Mouse (Mus musculus) left cerebral cortex, adult 2 months (tissue): ENCODE results near the gene Tesk1. TPM values are rescaled to one million over a fixed set of nuclear protein-coding genes. Genes with fewer than 3 reads are reported as not detected.

Experiments used
- DNase-seq, 2 experiments: peaks; one replicate each; pipeline ENCODE4 v3.0.0; 2021 to 2022; ENCODE audit warnings: low spot score in 2 of 2, mixed read lengths in 1 of 2; ENCODE audit errors: extremely low spot score in 1 of 2
- H3K27ac ChIP-seq: fragments of 200-600 bp; 2 replicates; pipeline ENCODE4 v1.8.1; 2022
- H3K4me3 ChIP-seq: fragments of 200-600 bp; 2 replicates; pipeline ENCODE4 v1.8.1; 2022
- CTCF ChIP-seq: fragments of 200-600 bp; IDR thresholded peaks from 2 replicates; pipeline ENCODE4 v1.8.1; 2022; ENCODE audit warnings: antibody characterized with exemption, mild to moderate bottlenecking, moderate library complexity
- intact Hi-C: fragments of 180-260 bp; cut with DNase I; formaldehyde crosslinking; loops from one replicate; pipeline ENCODE4 v1.15.1; 2025
- total RNA-seq, 2 experiments: library from RNA; stranded (reverse); gene quantifications; 2 replicates each; pipeline ENCODE4 v1.2.3; 2021

The Tesk1 gene
- total RNA-seq, 2 experiments from 2014 or later = 102 to 103 TPM

DNA sequence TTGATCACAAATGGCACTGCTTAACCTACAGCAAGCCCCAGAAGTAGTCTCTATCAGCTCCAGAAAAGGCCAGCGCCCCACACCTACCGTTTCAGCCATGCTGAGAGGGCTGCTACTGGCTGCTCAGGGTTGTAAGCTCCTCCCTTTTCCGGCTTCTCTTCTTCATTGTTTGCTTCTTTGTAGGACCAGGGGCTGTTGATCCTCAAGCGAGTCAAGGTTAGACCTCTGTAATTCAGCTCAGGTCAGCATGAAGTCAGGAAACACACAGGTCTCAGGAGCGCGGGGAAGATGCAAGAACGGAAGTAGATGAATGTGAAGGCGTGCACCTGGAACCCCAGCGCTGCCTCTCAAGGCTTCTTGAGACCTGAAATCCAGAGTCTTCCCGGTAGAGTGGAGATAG, 37.0 kb upstream of the Tesk1 start:
- no peak for TF ChIP-seq CTCF
- Histone ChIP-seq H3K4me3 (no peak overlapping the region), H3K27ac (peak overlapping the region; percentile 91; the same call in 1 of the 2 replicates)
- intact Hi-C loops = loop anchor here (1.0 to 5.0 kb wide), 2 partner anchors 22 to 357 kb away; partner anchors contain the start of gene Fam214b
- no peak for DNase-seq

GRCm38 (mm10) chr4:43406162-43406971, 35.4 kb upstream of the Tesk1 start:
- intact Hi-C loops = loop anchor here (5.0 kb wide), 1 partner anchor 359 kb away; the partner anchor contains the start of gene Fam214b
- peak; percentile 65 to 75 for DNase-seq
- TF ChIP-seq CTCF = peak; percentile 54
- peak overlapping the region; percentile 91 for H3K27ac ChIP-seq
- H3K4me3 ChIP-seq = peak overlapping the region; percentile 57

DNA sequence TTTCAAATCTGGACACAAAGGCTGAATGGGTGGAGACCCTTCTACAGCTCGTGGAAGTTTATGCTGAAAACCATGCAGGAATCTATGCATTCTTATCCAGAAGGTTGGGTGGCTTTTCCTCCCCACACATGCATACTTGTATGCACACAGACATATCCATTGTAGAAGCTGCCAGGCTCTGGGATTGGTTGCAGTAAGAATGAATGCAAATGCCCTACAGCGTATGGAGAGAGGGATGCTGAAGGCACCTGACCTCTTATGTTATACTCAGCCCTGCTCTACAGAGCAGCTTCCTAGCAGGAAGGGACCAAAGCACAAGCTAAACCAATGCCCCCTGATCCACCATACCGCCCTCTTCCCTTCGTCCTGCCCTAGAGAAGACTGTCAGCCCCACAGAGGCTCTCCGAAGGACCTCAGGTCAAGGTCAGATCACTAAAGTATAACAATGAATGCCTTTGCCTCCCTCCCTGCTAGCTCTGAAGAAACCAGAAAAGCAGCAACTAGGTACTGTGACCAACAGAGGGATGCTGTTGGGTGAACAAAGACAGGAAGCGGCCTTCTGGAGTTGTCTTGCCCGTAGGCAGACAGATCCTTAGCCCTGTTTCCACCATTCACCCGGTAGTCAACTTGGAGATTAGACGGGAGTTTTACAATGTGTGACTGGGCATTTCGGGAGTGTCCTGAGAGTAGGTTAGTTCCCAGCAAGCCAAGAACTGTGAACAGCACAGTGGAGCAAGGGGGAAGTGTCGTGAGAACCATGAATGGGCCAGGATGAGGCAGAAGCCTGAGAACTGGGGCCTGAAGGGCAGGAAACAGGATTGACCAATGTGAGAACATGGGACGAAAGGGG, 34.4 kb upstream of the Tesk1 start:
- Histone ChIP-seq H3K4me3 (peak overlapping the region; percentile 57), H3K27ac (peak overlapping the region; percentile 91)
- TF ChIP-seq CTCF = no peak
- no peak for DNase-seq
- intact Hi-C loops = loop anchor here (5.0 kb wide), 1 partner anchor 360 kb away; the partner anchor contains the start of gene Fam214b

DNA sequence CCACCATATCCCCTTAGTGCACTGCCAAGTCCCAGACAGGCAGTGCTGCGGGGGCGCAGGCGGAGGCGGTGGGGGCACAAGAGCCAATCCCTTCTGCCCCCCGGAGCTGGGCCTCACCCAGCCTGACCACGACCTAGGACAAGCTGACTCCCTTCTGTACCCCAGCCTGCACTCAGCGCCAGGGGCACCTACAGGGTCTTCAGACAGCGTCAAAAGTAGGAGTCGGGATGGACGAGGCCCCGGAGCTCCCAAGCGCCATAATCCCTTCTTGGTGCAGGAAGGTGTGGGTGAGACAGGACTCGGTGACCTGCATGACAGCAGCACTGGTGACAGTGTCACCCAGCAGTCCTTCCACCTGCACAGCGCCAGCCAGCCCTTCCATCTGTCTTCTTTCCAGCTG, 27.0 kb upstream of the Tesk1 start:
- no peak overlapping the region for H3K27ac ChIP-seq
- no peak overlapping the region for H3K4me3 ChIP-seq
- intact Hi-C loops = no loop called here
- DNase-seq = no peak
- TF ChIP-seq CTCF = no peak

DNA sequence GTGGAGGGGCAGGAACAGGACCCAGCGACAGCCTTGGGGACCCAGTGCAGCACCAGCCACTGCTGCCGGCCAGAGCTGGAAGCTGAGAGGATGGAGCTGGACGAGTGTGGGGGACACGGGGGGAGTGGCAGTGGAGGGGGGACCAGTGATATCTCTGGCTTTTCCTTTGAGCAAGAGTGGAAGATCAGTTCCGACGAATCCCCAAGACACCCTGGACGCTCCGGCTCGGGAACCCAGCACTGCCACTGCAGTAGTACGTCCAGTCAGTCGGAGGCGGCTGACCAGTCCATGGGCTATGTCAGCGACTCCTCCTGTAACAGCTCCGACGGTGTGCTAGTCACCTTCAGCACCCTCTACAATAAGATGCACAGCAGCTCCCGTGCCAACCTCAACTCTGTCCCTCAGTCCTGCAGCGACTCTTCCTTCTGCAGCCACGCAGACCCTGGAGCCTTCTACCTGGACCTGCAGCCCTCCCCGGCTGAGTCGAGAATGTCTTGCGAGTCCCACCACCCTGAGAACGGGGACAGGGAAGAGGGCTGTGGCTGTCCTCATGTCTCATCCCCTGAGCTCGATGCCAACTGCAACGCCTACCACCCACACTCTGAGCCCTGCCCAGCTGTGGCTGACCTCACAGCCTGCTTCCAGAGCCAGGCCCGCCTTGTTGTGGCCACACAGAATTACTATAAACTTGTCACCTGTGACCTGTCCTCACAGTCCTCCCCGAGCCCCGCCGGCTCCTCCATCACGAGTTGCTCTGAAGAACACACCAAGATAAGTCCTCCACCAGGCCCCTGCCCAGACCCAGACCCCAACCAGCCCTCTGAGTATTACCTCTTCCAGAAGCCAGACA, 26.3 kb upstream of the Tesk1 start:
- DNase-seq = no peak
- intact Hi-C loops = no loop called here
- Histone ChIP-seq H3K27ac (no peak overlapping the region), H3K4me3 (no peak overlapping the region)
- no peak for TF ChIP-seq CTCF

- intact Hi-C loops = no loop called here
- TF ChIP-seq CTCF = no peak
- no peak overlapping the region for H3K27ac ChIP-seq
- no peak for DNase-seq
- no peak overlapping the region for H3K4me3 ChIP-seq
These were observed 25.7 kb upstream of the Tesk1 start for GRCm38 (mm10) chr4:43416071-43416490.

GRCm38 (mm10) chr4:43417269-43418062, 24.3 kb upstream of the Tesk1 start:
- Histone ChIP-seq H3K27ac (peak overlapping the region; percentile 53), H3K4me3 (no peak overlapping the region)
- DNase-seq = no peak
- intact Hi-C loops = no loop called here
- TF ChIP-seq CTCF = no peak

GRCm38 (mm10) chr4:43418450-43418849, 23.3 kb upstream of the Tesk1 start:
- H3K4me3 ChIP-seq = no peak overlapping the region

GRCm38 (mm10) chr4:43418973-43419656, 22.6 kb upstream of the Tesk1 start:
- intact Hi-C loops = no loop called here
- H3K27ac ChIP-seq = peak overlapping the region; percentile 47; the same call in 1 of the 2 replicates
- TF ChIP-seq CTCF = no peak
- H3K4me3 ChIP-seq = no peak overlapping the region
- DNase-seq = no peak

More at GRCm38 (mm10) chr4:43418450-43418849, 23.3 kb upstream of the Tesk1 start:
- intact Hi-C loops = no loop called here
- TF ChIP-seq CTCF = no peak
- DNase-seq = no peak
- H3K27ac ChIP-seq = peak overlapping the region; percentile 47; the same call in 1 of the 2 replicates

- H3K27ac ChIP-seq = no peak overlapping the region
- no peak for DNase-seq
- no peak overlapping the region for H3K4me3 ChIP-seq
- intact Hi-C loops = loop anchor here (1.0 to 5.0 kb wide), 3 partner anchors 38 to 373 kb away; partner anchors contain the start of genes Atp8b5 and Fam214b
- TF ChIP-seq CTCF = no peak
These were observed 21.9 kb upstream of the Tesk1 start for GRCm38 (mm10) chr4:43419801-43420281.
